Mouse (Mus musculus): Measurements from ENCODE around the gene Brpf3.

DNA sequence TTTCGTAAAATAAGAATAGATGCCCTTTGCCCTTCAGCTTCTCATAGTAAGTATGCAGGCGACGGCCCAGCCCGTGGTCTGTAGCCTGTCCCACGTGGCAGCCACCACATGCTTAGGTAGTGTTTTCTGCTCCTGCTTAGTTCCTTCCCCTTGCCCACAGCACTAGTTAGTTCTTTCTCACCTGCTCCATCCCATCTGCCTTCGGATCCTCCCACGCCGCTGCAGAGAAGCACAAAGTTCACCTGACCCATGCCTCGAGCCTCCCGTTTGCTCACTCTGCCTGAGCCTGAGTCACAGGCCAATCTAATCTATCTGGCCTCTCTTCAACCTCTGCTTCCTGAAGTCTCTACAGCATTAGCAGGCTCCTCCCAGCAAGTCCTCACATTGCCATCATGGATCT is 11.5 kb downstream of the Brpf3 start:
- TF ChIP-seq CTCF (IDR thresholded peaks at IDR 0.05; ENCODE audit: low read depth) (no peak), EP300 (IDR thresholded peaks at IDR 0.05; ENCODE audit: low read depth) (no peak)

All from liver, embryonic 14.5 days (tissue).